Mouse (Mus musculus) kidney, postnatal 25 days (tissue): ENCODE results near the gene Ppil2.

Experiments
- DNase-seq, 2 experiments: peaks; one replicate each; pipeline ENCODE4 v3.0.0; 2021; ENCODE audit warnings: mixed read lengths in 2 of 2

The Ppil2 gene

GRCm38 (mm10) chr16:17096938-17097337 lies 14.1 kb downstream of the Ppil2 start:
- DNase-seq: peak in 1 of 2 experiments; percentile 15

- DNase-seq: peak in 1 of 2 experiments; percentile 28
These were observed 22.7 kb downstream of the Ppil2 start for GRCm38 (mm10) chr16:17088346-17088745.

- peak in 1 of 2 experiments; percentile 30 for DNase-seq
These were observed 24.3 kb downstream of the Ppil2 start for GRCm38 (mm10) chr16:17086669-17087193.

GRCm38 (mm10) chr16:17086241-17086640 lies 24.8 kb downstream of the Ppil2 start:
- no peak for DNase-seq

- no peak for DNase-seq
These were observed 25.4 kb downstream of the Ppil2 start for GRCm38 (mm10) chr16:17085636-17086035.

- DNase-seq: peak in 1 of 2 experiments; percentile 33
These were observed 28.8 kb downstream of the Ppil2 start for GRCm38 (mm10) chr16:17082121-17082792.

GRCm38 (mm10) chr16:17078101-17078500 lies 33.0 kb downstream of the Ppil2 start:
- no peak for DNase-seq

GRCm38 (mm10) chr16:17076869-17077268 lies 34.2 kb downstream of the Ppil2 start:
- DNase-seq: no peak

- no peak for DNase-seq
These were observed 34.8 kb downstream of the Ppil2 start for GRCm38 (mm10) chr16:17076301-17076700.

GRCm38 (mm10) chr16:17073000-17073399 lies 38.1 kb downstream of the Ppil2 start:
- no peak for DNase-seq

GRCm38 (mm10) chr16:17070716-17071115 lies 40.3 kb downstream of the Ppil2 start:
- no peak for DNase-seq

GRCm38 (mm10) chr16:17069511-17070443 lies 41.3 kb downstream of the Ppil2 start, which contains the start of gene Ypel1:
Gene Ypel1 (plus strand): TSS chr16:17069696.
- DNase-seq: peak; percentile 91 to 93

- DNase-seq: no peak
These were observed 43.5 kb downstream of the Ppil2 start for GRCm38 (mm10) chr16:17067552-17067951.

- no peak for DNase-seq
These were observed 48.7 kb downstream of the Ppil2 start for GRCm38 (mm10) chr16:17062338-17062737.

GRCm38 (mm10) chr16:17055584-17055983 lies 55.5 kb downstream of the Ppil2 start:
- no peak for DNase-seq

GRCm38 (mm10) chr16:17053903-17054302 lies 57.2 kb downstream of the Ppil2 start:
- DNase-seq: no peak

GRCm38 (mm10) chr16:17052087-17052486 lies 59.0 kb downstream of the Ppil2 start:
- DNase-seq: no peak

- no peak for DNase-seq
These were observed 61.2 kb downstream of the Ppil2 start for GRCm38 (mm10) chr16:17049886-17050285.

- no peak for DNase-seq
These were observed 65.8 kb downstream of the Ppil2 start for GRCm38 (mm10) chr16:17045287-17045686.

- no peak for DNase-seq
These were observed 66.7 kb downstream of the Ppil2 start for GRCm38 (mm10) chr16:17044320-17044719.

GRCm38 (mm10) chr16:17041417-17041816 lies 69.6 kb downstream of the Ppil2 start:
- no peak for DNase-seq

GRCm38 (mm10) chr16:17040716-17041115 lies 70.3 kb downstream of the Ppil2 start:
- DNase-seq: no peak
